Mouse (Mus musculus) spleen, adult 12 weeks (tissue): ENCODE measurements around the gene R3hdm2.
A peak's percentile ranks its signal among the peaks of the same experiment; 100 is the strongest.

Source experiments
- DNase-seq: peaks from one replicate; pipeline ENCODE4 v3.0.0; 2022; ENCODE audit warnings: low spot score

R3hdm2 gene

GRCm38 (mm10) chr10:127496156-127496555 is 116.0 kb downstream of the R3hdm2 start:
- DNase-seq = no peak

- no peak for DNase-seq
Measured at GRCm38 (mm10) chr10:127499516-127499915, 119.4 kb downstream of the R3hdm2 start.

- DNase-seq = no peak
Measured at GRCm38 (mm10) chr10:127500042-127500441, 119.9 kb downstream of the R3hdm2 start.

DNA sequence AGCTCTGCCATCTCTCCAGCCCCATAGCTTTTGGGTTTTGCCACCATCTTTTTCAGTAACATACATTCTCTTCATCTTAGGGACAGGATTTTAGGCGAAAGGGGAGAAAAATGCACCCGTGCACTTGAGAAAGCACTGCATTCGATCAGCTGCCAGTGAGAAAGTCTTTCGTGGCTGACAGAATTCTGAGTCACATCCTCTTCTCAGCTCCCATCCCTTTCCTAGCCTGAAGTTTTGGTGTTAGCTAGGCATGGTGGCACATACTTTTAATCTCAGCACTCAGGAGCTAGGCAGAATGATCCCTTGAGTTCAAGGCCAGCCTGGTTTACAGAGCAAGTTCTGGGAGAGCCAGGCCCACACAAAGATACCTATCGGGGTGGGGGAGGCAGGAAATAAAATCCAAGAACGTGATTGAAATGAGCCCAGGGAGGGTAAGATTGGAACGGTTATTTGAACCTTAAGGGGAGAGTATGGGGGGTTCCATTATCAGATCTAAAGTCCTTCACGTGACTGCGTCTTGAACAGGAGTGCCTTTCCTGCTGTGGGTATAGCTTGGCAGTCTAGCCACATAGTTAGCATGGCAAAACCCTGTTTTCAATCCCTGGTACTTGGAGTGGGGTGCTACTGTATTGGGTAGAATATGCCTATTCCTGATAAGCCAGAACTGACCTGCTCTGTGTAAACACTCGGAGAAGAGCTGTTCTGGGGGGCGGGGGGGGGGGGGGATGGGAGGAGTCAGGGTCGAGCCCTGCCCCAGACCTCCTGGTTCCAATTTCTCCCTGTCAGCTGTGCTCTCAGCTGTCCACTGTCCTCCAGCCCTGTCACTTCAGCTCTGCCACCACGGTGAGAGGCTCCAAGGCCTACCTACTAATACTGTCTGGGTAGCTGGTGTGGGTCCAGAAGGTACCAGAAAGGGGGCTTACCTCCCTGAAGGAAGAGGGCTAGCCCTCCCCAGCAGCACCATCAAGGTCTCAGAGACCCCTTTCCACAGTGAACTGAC is 121.1 kb downstream of the R3hdm2 start, which contains the start of gene Stac3:
Gene Stac3 (plus strand): TSS at position 793 of the 1,000 bp plus-strand sequence.
- no peak for DNase-seq

GRCm38 (mm10) chr10:127508239-127508638 is 128.1 kb downstream of the R3hdm2 start:
- DNase-seq = peak; percentile 56

GRCm38 (mm10) chr10:127509051-127509836 is 129.1 kb downstream of the R3hdm2 start:
- peak; percentile 73 for DNase-seq

- DNase-seq = no peak
Measured at GRCm38 (mm10) chr10:127509837-127510701, 129.9 kb downstream of the R3hdm2 start.

- DNase-seq = no peak
Measured at GRCm38 (mm10) chr10:127510895-127511617, 130.9 kb downstream of the R3hdm2 start.

- no peak for DNase-seq
Measured at GRCm38 (mm10) chr10:127511634-127512306, 131.6 kb downstream of the R3hdm2 start.

GRCm38 (mm10) chr10:127512307-127512666 is 132.2 kb downstream of the R3hdm2 start:
- no peak for DNase-seq

- peak; percentile 90 for DNase-seq
Measured at GRCm38 (mm10) chr10:127512813-127513212, 132.7 kb downstream of the R3hdm2 start.

- DNase-seq = no peak
Measured at GRCm38 (mm10) chr10:127513501-127514091, 133.5 kb downstream of the R3hdm2 start.

- no peak for DNase-seq
Measured at GRCm38 (mm10) chr10:127514111-127514698, 134.1 kb downstream of the R3hdm2 start.

DNA sequence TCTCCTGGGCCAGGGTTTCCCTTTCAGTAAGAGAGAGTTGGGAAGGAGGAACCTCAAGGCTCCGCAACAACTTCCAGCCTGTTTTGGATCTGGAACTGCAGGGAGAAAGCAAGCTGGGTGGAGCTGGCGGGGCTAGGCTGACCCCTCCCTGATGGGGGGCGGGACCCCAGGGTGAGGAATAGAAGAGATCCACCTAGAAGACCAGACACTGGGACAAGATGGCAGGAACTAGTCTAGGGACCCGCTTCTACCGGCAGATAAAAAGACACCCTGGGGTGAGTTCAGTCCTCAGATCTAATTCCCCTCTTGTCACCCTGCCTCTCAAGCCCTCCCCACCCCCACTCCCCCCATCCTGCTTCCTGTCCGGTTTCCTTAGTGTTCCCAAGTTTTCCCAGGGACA is 134.6 kb downstream of the R3hdm2 start, which contains the start of gene Ndufa4l2:
Gene Ndufa4l2 (plus strand): TSS at position 204 of the 400 bp plus-strand sequence.
- DNase-seq = no peak

GRCm38 (mm10) chr10:127515271-127515982 is 135.3 kb downstream of the R3hdm2 start:
- no peak for DNase-seq

DNA sequence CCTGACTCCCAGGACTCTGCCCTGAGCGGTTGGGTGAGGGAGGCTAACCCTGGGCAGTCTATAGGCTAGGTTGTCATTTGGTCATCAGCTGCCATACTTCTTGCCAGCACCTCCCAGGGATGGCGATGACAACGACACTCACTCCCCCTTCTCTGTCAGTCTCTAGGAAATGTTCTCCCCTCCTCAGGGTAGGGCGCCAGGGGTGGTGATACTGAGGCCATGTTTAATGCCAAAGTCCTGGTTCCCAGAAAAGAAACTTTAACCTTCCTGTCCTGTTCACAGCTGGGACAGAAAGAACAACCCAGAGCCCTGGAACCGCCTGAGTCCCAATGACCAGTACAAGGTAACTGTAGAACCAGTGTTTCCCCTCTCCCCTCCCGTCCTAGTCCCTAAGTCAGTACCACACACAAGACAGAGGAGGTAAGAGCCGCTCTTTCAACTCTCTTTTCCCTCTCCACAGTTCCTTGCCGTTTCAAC is 135.9 kb downstream of the R3hdm2 start:
- DNase-seq = no peak

- no peak for DNase-seq
Measured at GRCm38 (mm10) chr10:127516576-127517260, 136.6 kb downstream of the R3hdm2 start.

GRCm38 (mm10) chr10:127517941-127518340 is 137.8 kb downstream of the R3hdm2 start:
- no peak for DNase-seq
